Mouse (Mus musculus) lung, postnatal 0 days (tissue): ENCODE data around the gene Srcap.

Experiments used
- CTCF ChIP-seq: IDR thresholded peaks from 2 replicates; pipeline ENCODE4 v1.5.1; 2016; ENCODE audit warnings: antibody characterized with exemption, mild to moderate bottlenecking
- EP300 ChIP-seq: IDR thresholded peaks from 2 replicates; pipeline ENCODE4 v1.6.1; 2016; ENCODE audit warnings: antibody characterized with exemption, mild to moderate bottlenecking, control low read depth

DNA sequence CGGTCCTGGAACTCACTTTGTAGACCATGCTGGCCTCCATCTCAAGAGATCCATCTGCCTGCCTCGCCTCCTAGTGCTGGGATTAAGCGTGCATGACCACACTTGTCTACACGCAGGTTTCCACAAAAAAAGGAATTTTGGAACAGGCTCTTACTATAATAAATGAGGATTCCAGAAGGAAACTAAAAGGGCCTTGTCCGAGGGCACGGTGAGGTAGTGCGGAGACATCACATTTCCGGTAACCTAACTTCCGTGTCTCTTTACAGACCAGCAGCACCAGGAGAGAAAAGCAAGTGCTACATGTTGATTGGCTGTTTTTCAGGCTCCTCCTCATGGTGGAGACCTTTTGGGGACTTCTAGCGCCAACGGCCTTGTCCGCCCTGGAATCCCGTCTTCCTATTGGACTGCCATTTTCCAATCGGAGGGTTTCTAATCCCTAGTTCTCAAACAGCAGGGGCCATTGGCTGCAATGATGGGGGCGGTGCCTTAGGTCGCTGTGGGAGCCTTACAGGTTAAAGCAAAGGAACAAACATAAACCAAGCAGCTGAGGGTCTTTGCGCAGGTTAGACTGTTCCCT is 61.2 kb downstream of the Srcap start, which contains the start of gene Phkg2:
- TF ChIP-seq EP300 (no peak), CTCF (no peak; the same call in 1 of the 2 replicates)
